Mouse (Mus musculus) CD4-positive naive resting alpha-beta T cell, adult 76 days (primary cell): ENCODE data around the gene Fam129a. TPM values are rescaled to one million over a fixed set of nuclear protein-coding genes. Genes with fewer than 3 reads are reported as not detected.

ENCODE experiments used
- total RNA-seq: library from RNA; stranded (reverse); gene quantifications from one replicate; pipeline ENCODE4 v1.2.4, GENCODE M21; 2023

The Fam129a gene
- 6.4 TPM for total RNA-seq

GRCm38 (mm10) chr1:151570981-151571837 is at the start of gene Fam129a:
Fam129a (plus strand) TSS chr1:151571186.

GRCm38 (mm10) chr1:151754881-151755659 is 184.1 kb downstream of the Fam129a start, which contains the start of gene Edem3:
Edem3 (plus strand) TSS chr1:151755371.

Other genes starting within 250 kb of the Fam129a start
- gene Ivns1abp, start 226.7 kb upstream of the Fam129a start, total RNA-seq = 217 TPM
- gene Swt1, start 142.7 kb upstream of the Fam129a start, total RNA-seq = 51.6 TPM
- gene Trmt1l, start 142.6 kb upstream of the Fam129a start, total RNA-seq = 25.4 TPM
- gene Rnf2, start 70.2 kb upstream of the Fam129a start, total RNA-seq = 59.6 TPM
- gene Edem3, start 184.2 kb downstream of the Fam129a start, total RNA-seq = 24.4 TPM